Comparison of ENCODE assay signal across 8 mouse cellular contexts in the genomic region with DNA sequence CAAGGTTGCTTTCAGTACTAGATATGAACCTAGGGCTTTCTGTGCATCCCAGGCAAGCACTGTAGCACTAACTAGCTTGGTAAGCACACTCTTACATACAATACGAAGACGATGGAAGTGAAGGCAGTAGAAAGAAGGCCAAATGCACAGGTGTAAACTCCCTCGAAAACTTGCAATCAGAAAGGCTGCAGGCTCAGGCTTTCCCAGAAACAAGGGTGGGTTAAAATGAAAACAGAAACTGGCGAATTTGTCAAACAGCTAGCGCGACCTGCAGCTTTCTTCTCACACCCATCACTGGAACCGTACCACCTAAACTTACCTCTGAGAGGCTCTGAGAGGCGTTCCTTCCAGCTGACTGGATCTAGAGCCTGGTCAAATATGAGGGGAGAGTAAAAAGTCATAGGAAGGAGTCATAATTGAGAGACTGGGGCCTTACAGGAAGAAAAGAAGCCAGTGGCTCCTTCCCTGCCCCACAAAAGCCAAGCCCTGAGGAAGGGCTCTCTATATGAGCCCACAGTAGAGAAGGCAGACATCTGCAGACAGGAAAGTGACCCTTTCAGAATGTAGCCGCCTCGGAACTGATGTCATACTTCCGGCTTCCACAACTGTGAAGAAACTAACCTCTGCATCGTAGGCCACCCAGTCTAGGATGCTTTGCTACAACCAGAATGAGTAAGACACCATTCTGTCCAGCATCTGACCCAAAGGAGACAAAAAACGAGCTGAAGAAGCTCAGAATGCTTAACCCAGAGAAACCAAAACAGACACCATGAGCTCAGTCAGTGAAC. TPM values are rescaled to one million over a fixed set of nuclear protein-coding genes. Genes with fewer than 3 reads are reported as not detected.
A peak's percentile ranks its signal among the peaks of the same experiment; 100 is the strongest.
DNase-seq lines count a peak whose midpoint lies in the region; ATAC-seq and TF ChIP-seq lines count a peak whose summit lies in the region.

No protein-coding gene starts in this region.

- H3K27ac ChIP-seq in heart, embryonic 16.5 days (ENCODE audit: low read length) = peak overlapping the region; percentile 87
- H3K27ac ChIP-seq in lung, embryonic 15.5 days = 0 out of 2 replicates have a peak overlapping the region, but pooled peaks have one; percentile 1

- H3K4me2 ChIP-seq in heart, embryonic 16.5 days (ENCODE audit: low read depth, low read length) = peak overlapping the region; percentile 52
- H3K4me2 ChIP-seq in lung, embryonic 15.5 days = no peak overlapping the region

- peak; percentile 80 for DNase-seq in CD4-positive helper T cell, adult 2 months (ENCODE audit: low read depth, low spot score)
- no peak for DNase-seq in G1E (ENCODE audit: low spot score)
- DNase-seq in thymus, postnatal 4 days = peak; percentile 49
- DNase-seq in right cerebral cortex, postnatal 36 days (ENCODE audit: low spot score in 2 of 2) = no peak
- no peak for DNase-seq in left cerebral cortex, adult 9 months (ENCODE audit: low spot score in 2 of 2)
- no peak for DNase-seq in urinary bladder, postnatal 36 days (ENCODE audit: low spot score in 2 of 2)

- peak; percentile 37; the same call in 1 of the 2 replicates for ATAC-seq in G1E (ENCODE audit: extremely low read depth, insufficient number of reproducible peaks, low FRiP score, poor library complexity, severe bottlenecking)
- ATAC-seq in heart, embryonic 16.5 days (replicated peaks; ENCODE audit: extremely low read depth, insufficient read depth, low FRiP score) = 0 out of 2 replicates have a peak, but pooled peaks have one; percentile 29
- ATAC-seq in lung, embryonic 15.5 days (ENCODE audit: borderline replicate concordance, extremely low read depth, low FRiP score, low TSS enrichment) = no peak; the same call in 1 of the 2 replicates

- no peak for TF ChIP-seq CTCF in G1E (IDR thresholded peaks at IDR 0.05; ENCODE audit: low read depth, low read length)

- peaks cover 29% of the 10 kb centered on the region for H3K36me3 ChIP-seq in G1E (replicated peaks)
- no peaks in the 10 kb centered on the region for H3K36me3 ChIP-seq in heart, embryonic 16.5 days (ENCODE audit: control insufficient read depth, insufficient read depth)
- no peaks in the 10 kb centered on the region for H3K36me3 ChIP-seq in lung, embryonic 15.5 days

- no peaks in the 10 kb centered on the region for H3K27me3 ChIP-seq in G1E (ENCODE audit: insufficient read depth, low read length)
- no peaks in the 10 kb centered on the region for H3K27me3 ChIP-seq in heart, embryonic 16.5 days (ENCODE audit: control insufficient read depth, insufficient read depth, low read length)
- no peaks in the 10 kb centered on the region for H3K27me3 ChIP-seq in lung, embryonic 15.5 days

- 48% methylated on average over 13 of the region's 13 CpGs for WGBS in heart, embryonic 16.5 days
- WGBS in lung, embryonic 15.5 days = 54% methylated on average over 13 of the region's 13 CpGs

- peaks cover 78% of the 10 kb centered on the region for H3K4me1 ChIP-seq in G1E (ENCODE audit: insufficient read depth, low read depth, low read length)
- H3K4me1 ChIP-seq in heart, embryonic 16.5 days (ENCODE audit: control insufficient read depth, insufficient read depth, low read length) = peaks cover 58% of the 10 kb centered on the region
- H3K4me1 ChIP-seq in lung, embryonic 15.5 days = peaks cover 35% of the 10 kb centered on the region

- peak overlapping the region; percentile 57; the same call in 1 of the 2 replicates for H3K9ac ChIP-seq in heart, embryonic 16.5 days (ENCODE audit: low read length)
- H3K9ac ChIP-seq in lung, embryonic 15.5 days = no peak overlapping the region

- H3K9me3 ChIP-seq in G1E (replicated peaks) = no peaks in the 10 kb centered on the region
- no peaks in the 10 kb centered on the region for H3K9me3 ChIP-seq in heart, embryonic 16.5 days (replicated peaks; ENCODE audit: control insufficient read depth, low read length)
- no peaks in the 10 kb centered on the region for H3K9me3 ChIP-seq in lung, embryonic 15.5 days

- H3K4me3 ChIP-seq in G1E (ENCODE audit: low read depth, low read length) = peak overlapping the region; percentile 57
- peak overlapping the region; percentile 33 for H3K4me3 ChIP-seq in heart, embryonic 16.5 days (ENCODE audit: low read length)
- H3K4me3 ChIP-seq in lung, embryonic 15.5 days = no peak overlapping the region

RNA-seq across cellular contexts. Expression of a gene that starts 11.0 kb away (rescaled TPM):
- total RNA-seq in G1E (2014; fragmentation: Nextera tagmentation) = 90.5 and 90.8 TPM in 2 replicates
- 63.7 and 69.7 TPM in 2 replicates for total RNA-seq in G1E (2017)
- 15.7 and 16.7 TPM in 2 replicates for polyA plus RNA-seq in G1E (2012)
- 6.5 and 7.1 TPM in 2 replicates for polyA plus RNA-seq in heart, embryonic 16.5 days (2015; fragmentation: Nextera tagmentation; extraction: Ambion mirVana)
- polyA plus RNA-seq in lung, embryonic 15.5 days (2015; fragmentation: Nextera tagmentation; extraction: Ambion mirVana) = 4.5 and 4.9 TPM in 2 replicates

Comparison
In these comparisons a context has a peak if more than half of its experiments do, and no peak if none do; other contexts are left out.
1. DNase-seq: peak in CD4-positive helper T cell, adult 2 months (single experiment) and thymus, postnatal 4 days (single experiment); none in G1E (single experiment), right cerebral cortex, postnatal 36 days (0 of 2), left cerebral cortex, adult 9 months (0 of 2) and urinary bladder, postnatal 36 days (0 of 2).